Mouse (Mus musculus) spleen, adult 2 months (tissue): ENCODE results near the gene Agap1. TPM values are rescaled to one million over a fixed set of nuclear protein-coding genes. Genes with fewer than 3 reads are reported as not detected.

Experiments used
- DNase-seq, 2 experiments: peaks; one replicate each; pipeline versions ENCODE4 v3.0.0 to v3.0.0-alpha.2; 2012 to 2021; ENCODE audit warnings: low spot score in 2 of 2, low read depth in 1 of 2
- H3K27ac ChIP-seq: fragments of 200-500 bp; 2 replicates; pipeline ENCODE4 v1.5.1; 2012; ENCODE audit warnings: low read length, inconsistent platforms; ENCODE audit not compliant: insufficient read depth
- H3K27me3 ChIP-seq: fragments of 200-500 bp; 2 replicates; pipeline ENCODE4 v1.6.1; 2012; ENCODE audit warnings: mild to moderate bottlenecking, moderate library complexity, low read length, inconsistent platforms; ENCODE audit not compliant: control insufficient read depth, insufficient read depth
- H3K36me3 ChIP-seq: fragments of 200-500 bp; 2 replicates; pipeline ENCODE4 v1.6.1; 2012; ENCODE audit warnings: mild to moderate bottlenecking, low read length, inconsistent platforms; ENCODE audit not compliant: control insufficient read depth, insufficient read depth
- H3K4me1 ChIP-seq: fragments of 200-500 bp; 2 replicates; pipeline ENCODE4 v1.6.1; 2011; ENCODE audit warnings: inconsistent platforms; ENCODE audit not compliant: control insufficient read depth, insufficient read depth, insufficient read length
- H3K4me3 ChIP-seq: fragments of 200-500 bp; 2 replicates; pipeline ENCODE4 v1.5.1; 2011; ENCODE audit warnings: mild to moderate bottlenecking, inconsistent platforms; ENCODE audit not compliant: insufficient read depth, insufficient read length; ENCODE audit errors: extremely low read depth
- CTCF ChIP-seq: fragments of 200-500 bp; IDR thresholded peaks from 2 replicates; pipeline ENCODE4 v1.5.1; 2011; ENCODE audit warnings: mild to moderate bottlenecking, inconsistent platforms; ENCODE audit not compliant: insufficient read depth, insufficient read length, insufficient replicate concordance; ENCODE audit errors: extremely low read depth
- POLR2A ChIP-seq: fragments of 200-500 bp; IDR thresholded peaks from 2 replicates; pipeline ENCODE4 v1.6.1; 2011; ENCODE audit warnings: low read depth, low read length, inconsistent platforms
- WGBS: fragments of 180-500 bp; shearing (Covaris S2); methylation state at CpG from one replicate; pipeline ENCODE4 v1.1.7; 2018; 5-methylcytosine and 5-hydroxymethylcytosine counted together
- polyA plus RNA-seq: library from polyadenylated mRNA; depleted of rRNA; stranded (reverse); fragments of >200 nt; gene quantifications from 2 replicates; pipeline ENCODE4 v1.2.3, GENCODE M21; 2012

Agap1 gene
- polyA plus RNA-seq, 1 experiment: 6.7 TPM

DNA sequence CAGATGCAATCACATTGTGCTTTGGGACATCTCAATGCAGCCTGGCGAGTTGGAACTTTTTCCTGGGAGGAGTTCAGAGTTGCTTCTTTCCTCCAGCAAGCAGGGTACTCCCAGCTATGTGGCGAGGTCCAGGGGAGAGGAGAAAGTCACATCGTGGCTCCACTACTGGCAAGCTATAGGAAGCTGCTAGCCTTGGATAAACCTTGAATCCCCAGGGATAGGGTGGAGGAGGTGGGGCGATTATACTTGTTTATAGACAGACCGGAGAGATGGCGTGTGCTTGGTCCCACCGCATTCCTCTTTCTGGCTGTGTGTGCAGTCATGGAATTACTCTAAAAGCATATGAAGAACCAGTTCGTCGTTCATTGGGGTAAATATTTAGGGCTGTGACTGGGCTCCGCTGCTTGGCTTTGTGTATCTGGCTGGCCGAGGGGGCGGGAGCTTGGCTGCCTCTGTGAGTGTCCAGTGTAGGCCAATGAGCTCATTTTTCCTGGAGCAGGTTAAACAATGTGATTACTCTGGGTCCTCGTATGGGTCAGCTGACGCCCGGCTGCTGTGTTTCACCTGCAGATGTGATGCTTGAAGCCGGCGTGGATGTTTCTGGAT, 74.2 kb downstream of the Agap1 start:
- no peaks in the 10 kb centered on the region for H3K4me1 ChIP-seq
- H3K4me3 ChIP-seq: no peak overlapping the region
- no peaks in the 10 kb centered on the region for H3K36me3 ChIP-seq
- no peaks in the 10 kb centered on the region for H3K27me3 ChIP-seq
- 90% methylated on average over 17 of the region's 17 CpGs for WGBS
- TF ChIP-seq CTCF: no peak
- no peak for TF ChIP-seq POLR2A
- no peak overlapping the region for H3K27ac ChIP-seq
- DNase-seq: no peak

DNA sequence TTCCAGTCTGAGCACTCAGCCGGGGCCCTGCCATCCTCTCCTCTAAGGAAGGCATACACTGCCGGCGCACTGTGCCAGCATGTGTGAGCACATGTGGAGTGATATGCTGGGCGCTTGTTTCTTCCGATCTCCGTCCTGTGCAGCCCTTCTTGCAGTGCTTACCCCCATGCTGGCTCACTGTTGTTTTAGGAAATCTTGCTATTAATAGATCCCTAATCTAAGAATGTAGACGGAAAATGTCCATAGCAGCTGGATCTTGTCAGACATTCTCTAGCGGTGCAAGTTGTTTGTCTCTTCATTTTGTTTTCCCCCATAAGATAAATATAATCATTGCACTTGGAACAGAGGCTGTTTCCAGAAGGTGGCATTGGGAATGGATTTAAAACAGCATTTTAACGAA, 79.1 kb downstream of the Agap1 start:
- WGBS: 89% methylated on average over 9 of the region's 9 CpGs
- H3K4me3 ChIP-seq: no peak overlapping the region
- H3K27me3 ChIP-seq: no peaks in the 10 kb centered on the region
- TF ChIP-seq CTCF (no peak), POLR2A (no peak)
- no peak for DNase-seq
- H3K4me1 ChIP-seq: no peaks in the 10 kb centered on the region
- H3K27ac ChIP-seq: no peak overlapping the region
- no peaks in the 10 kb centered on the region for H3K36me3 ChIP-seq

DNA sequence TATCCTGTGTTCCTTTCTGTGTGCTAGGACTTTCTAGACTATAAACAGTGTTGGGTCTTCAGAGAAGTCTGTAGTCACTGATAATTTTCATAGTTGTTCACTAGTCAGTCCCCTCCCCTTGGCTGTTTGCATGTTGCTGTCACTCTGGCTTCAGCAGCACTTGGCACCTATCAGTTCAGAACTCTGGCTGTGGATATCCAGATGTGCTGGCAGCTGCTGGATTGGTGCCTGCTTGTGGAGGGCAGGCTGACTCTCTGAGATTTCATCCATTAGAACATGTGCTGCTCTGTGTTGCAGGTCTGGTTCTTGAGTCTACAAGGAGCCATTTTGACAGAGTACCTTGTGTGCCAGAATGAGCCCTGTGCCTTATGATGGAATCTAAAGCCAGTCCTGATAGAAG, 80.6 kb downstream of the Agap1 start:
- no peaks in the 10 kb centered on the region for H3K4me1 ChIP-seq
- no peaks in the 10 kb centered on the region for H3K36me3 ChIP-seq
- H3K27me3 ChIP-seq: no peaks in the 10 kb centered on the region
- no peak for DNase-seq
- H3K27ac ChIP-seq: no peak overlapping the region
- TF ChIP-seq POLR2A (no peak), CTCF (no peak)
- no peak overlapping the region for H3K4me3 ChIP-seq

DNA sequence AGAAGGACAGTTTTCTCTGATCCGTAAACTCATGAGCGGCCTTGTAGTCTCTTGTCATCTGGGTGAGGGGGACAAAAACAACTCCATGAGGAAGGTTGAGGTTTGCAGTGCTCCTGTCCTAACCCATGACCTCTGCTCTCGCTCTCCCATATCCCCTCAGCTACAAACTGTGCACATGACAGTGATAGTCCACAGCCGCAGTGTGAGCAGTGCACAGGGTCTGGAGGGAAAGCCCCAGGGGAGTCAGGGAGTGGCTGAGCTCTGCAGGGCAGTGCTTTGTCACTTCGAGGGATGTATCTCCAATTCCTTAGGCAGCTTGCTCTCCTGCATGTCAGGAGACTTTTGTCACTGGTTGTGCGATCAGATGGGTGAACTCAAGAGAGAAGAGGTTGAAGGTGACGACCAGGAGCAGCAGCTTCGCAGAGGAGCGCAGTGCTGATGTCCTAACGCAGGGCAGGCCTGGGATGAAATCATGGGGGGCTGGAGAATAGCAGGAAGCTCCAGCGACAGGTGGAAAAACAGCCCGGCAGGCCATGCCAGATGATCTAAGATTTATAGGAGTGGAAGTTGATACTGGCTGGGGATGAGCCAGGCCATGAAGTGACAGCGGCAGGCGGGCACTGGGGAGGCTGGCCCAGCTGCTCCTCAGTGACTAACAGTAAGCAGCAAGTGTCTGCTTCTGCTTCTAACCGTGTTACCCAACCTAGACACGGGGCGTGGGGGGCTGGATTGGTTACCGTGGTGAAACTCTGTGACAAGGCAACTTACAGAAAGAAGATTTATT, 83.7 kb downstream of the Agap1 start:
- Histone ChIP-seq H3K4me3 (no peak overlapping the region), H3K4me1 (no peaks in the 10 kb centered on the region), H3K27me3 (no peaks in the 10 kb centered on the region), H3K27ac (no peak overlapping the region), H3K36me3 (no peaks in the 10 kb centered on the region)
- WGBS: 88% methylated on average over 18 of the region's 18 CpGs
- no peak for TF ChIP-seq CTCF
- no peak for DNase-seq

DNA sequence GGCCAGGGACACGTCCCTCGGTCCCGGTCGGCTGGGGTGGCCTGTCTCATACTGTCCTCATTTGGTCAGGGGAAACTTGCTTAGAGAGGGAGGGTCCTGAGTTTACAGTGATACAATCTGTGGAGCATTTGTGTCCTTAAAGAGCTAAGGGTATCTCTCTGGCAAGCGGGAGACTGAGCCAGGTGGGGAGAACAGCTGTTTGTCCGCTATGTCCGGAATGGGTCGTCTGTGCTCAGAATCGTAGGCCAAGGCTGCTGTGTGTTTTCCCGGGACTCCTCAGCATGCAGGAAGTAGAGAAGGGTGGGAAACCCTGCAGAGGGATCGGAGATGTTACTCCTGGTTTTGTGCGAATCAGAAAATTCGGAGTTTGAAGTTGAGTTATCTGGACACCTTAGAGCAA, 84.5 kb downstream of the Agap1 start:
- WGBS: 91% methylated on average over 13 of the region's 13 CpGs
- Histone ChIP-seq H3K27ac (no peak overlapping the region), H3K4me1 (no peaks in the 10 kb centered on the region), H3K4me3 (no peak overlapping the region), H3K36me3 (no peaks in the 10 kb centered on the region), H3K27me3 (no peaks in the 10 kb centered on the region)
- TF ChIP-seq CTCF (no peak), POLR2A (no peak)
- no peak for DNase-seq

DNA sequence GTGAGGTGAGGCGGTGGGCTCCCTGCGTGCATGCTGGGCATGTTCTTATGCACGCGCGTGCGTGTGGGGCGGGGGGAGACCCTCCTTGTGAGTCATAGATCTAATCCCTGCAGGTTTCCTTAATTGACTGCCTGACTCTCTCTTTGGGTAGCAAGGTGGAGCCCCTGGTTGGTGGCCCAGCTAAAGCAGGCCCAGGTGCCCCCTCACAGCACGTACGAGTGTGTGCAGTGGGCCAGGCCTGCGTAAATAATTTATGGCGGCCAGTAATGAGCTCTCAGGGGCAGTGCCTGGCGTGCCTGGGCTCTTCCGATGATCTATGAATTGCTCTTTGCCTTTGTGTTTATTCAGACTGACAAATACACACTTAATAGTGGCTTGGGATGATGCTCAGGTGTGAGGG, 86.5 kb downstream of the Agap1 start:
- TF ChIP-seq POLR2A: no peak
- TF ChIP-seq CTCF: no peak
- Histone ChIP-seq H3K36me3 (no peaks in the 10 kb centered on the region), H3K4me3 (no peak overlapping the region), H3K27ac (no peak overlapping the region), H3K4me1 (no peaks in the 10 kb centered on the region), H3K27me3 (no peaks in the 10 kb centered on the region)
- no peak for DNase-seq
- 95% methylated on average over 13 of the region's 13 CpGs for WGBS

DNA sequence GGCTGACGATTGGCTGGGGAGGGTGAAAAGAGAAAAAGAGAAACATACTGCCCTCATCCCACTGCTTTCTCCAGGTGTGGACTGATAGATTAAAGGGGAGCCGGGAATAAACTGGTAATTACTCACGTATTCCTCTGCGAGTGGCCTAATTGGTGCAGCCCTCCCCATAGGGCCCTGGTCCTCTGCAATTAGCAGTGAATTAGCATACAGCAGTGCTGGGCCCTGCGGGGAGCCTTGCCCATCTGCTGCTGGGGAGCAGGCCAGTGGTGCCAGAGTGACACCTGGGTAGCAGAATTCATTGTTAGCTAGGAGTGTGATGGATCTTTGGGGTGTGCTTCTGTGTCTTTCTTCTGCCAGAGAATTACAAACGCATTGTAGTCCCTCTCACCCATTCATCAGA, 87.9 kb downstream of the Agap1 start:
- no peaks in the 10 kb centered on the region for H3K27me3 ChIP-seq
- H3K36me3 ChIP-seq: no peaks in the 10 kb centered on the region
- 87% methylated on average over 6 of the region's 6 CpGs for WGBS
- no peaks in the 10 kb centered on the region for H3K4me1 ChIP-seq
- no peak for DNase-seq
- H3K4me3 ChIP-seq: no peak overlapping the region
- TF ChIP-seq POLR2A (no peak), CTCF (no peak)
- H3K27ac ChIP-seq: no peak overlapping the region
